Mouse (Mus musculus) WW6 (cell line): ENCODE data around the gene Lrrc4.

Source experiments
- DNase-seq: peaks from one replicate; pipeline ENCODE4 v3.0.0-alpha.2; 2013; ENCODE audit warnings: low read depth, low spot score

Gene Lrrc4

GRCm38 (mm10) chr6:28831011-28831853 lies at the start of gene Lrrc4:
Gene Lrrc4, minus strand, starts transcription at chr6:28831747.
- no peak for DNase-seq

- DNase-seq: no peak
Observed at GRCm38 (mm10) chr6:28880909-28881308, 49.4 kb upstream of the Lrrc4 start.

GRCm38 (mm10) chr6:28879315-28879714 lies 47.8 kb upstream of the Lrrc4 start:
- DNase-seq: no peak

- DNase-seq: no peak
Observed at GRCm38 (mm10) chr6:28877945-28878666, 46.6 kb upstream of the Lrrc4 start.

GRCm38 (mm10) chr6:28876492-28876891 lies 44.9 kb upstream of the Lrrc4 start:
- DNase-seq: no peak

GRCm38 (mm10) chr6:28875333-28875732 lies 43.8 kb upstream of the Lrrc4 start:
- no peak for DNase-seq

- DNase-seq: no peak
Observed at GRCm38 (mm10) chr6:28874759-28875158, 43.2 kb upstream of the Lrrc4 start.

GRCm38 (mm10) chr6:28874053-28874452 lies 42.5 kb upstream of the Lrrc4 start:
- no peak for DNase-seq

GRCm38 (mm10) chr6:28872421-28872795 lies 40.9 kb upstream of the Lrrc4 start:
- no peak for DNase-seq

GRCm38 (mm10) chr6:28871725-28872420 lies 40.3 kb upstream of the Lrrc4 start:
- no peak for DNase-seq

- DNase-seq: no peak
Observed at GRCm38 (mm10) chr6:28867516-28868251, 36.1 kb upstream of the Lrrc4 start.

GRCm38 (mm10) chr6:28866206-28866605 lies 34.7 kb upstream of the Lrrc4 start:
- no peak for DNase-seq

GRCm38 (mm10) chr6:28865112-28865511 lies 33.6 kb upstream of the Lrrc4 start:
- DNase-seq: no peak

- DNase-seq: no peak
Observed at GRCm38 (mm10) chr6:28864684-28865083, 33.1 kb upstream of the Lrrc4 start.

- DNase-seq: no peak
Observed at GRCm38 (mm10) chr6:28862304-28862703, 30.8 kb upstream of the Lrrc4 start.

- no peak for DNase-seq
Observed at GRCm38 (mm10) chr6:28860922-28861321, 29.4 kb upstream of the Lrrc4 start.

- no peak for DNase-seq
Observed at GRCm38 (mm10) chr6:28860450-28860849, 28.9 kb upstream of the Lrrc4 start.

GRCm38 (mm10) chr6:28859094-28859493 lies 27.5 kb upstream of the Lrrc4 start:
- no peak for DNase-seq

GRCm38 (mm10) chr6:28857198-28858180 lies 25.9 kb upstream of the Lrrc4 start:
- DNase-seq: no peak

GRCm38 (mm10) chr6:28856789-28857188 lies 25.2 kb upstream of the Lrrc4 start:
- DNase-seq: no peak
